Mouse (Mus musculus) kidney, postnatal 0 days (tissue): Measurements from ENCODE around the gene Papolb. TPM values are rescaled to one million over a fixed set of nuclear protein-coding genes. Genes with fewer than 3 reads are reported as not detected.

Experiments used
- ATAC-seq: fragments of 200-750 bp; cut with Nextera tagmentation; replicated peaks from 2 replicates; pipeline ENCODE4 v1.8.0; 2017; ENCODE audit warnings: low read depth, moderate number of reproducible peaks, moderate TSS enrichment, moderate library complexity; ENCODE audit not compliant: low FRiP score
- DNase-seq: peaks from one replicate; pipeline ENCODE4 v3.0.0-alpha.2; 2016; ENCODE audit warnings: low spot score
- H3K27ac ChIP-seq: fragments of 300-500 bp; sonication (generic); 2 replicates; pipeline ENCODE4 v1.5.1; 2014; ENCODE audit warnings: mild to moderate bottlenecking
- H3K27me3 ChIP-seq: fragments of 300-500 bp; sonication (generic); 2 replicates; pipeline ENCODE4 v1.6.1; 2014; ENCODE audit warnings: low read length, mixed read lengths; ENCODE audit not compliant: insufficient read depth
- H3K36me3 ChIP-seq: fragments of 300-500 bp; sonication (generic); 2 replicates; pipeline ENCODE4 v1.6.1; 2014; ENCODE audit warnings: low read length, mixed read lengths; ENCODE audit not compliant: insufficient read depth
- H3K4me1 ChIP-seq: fragments of 300-500 bp; sonication (generic); replicated peaks from 2 replicates; pipeline ENCODE4 v1.6.1; 2014; ENCODE audit warnings: antibody characterized with exemption, low read length, mixed read lengths; ENCODE audit not compliant: insufficient read depth
- H3K4me2 ChIP-seq: fragments of 300-500 bp; sonication (generic); 2 replicates; pipeline ENCODE4 v1.6.1; 2014; ENCODE audit warnings: mild to moderate bottlenecking, low read length, moderate library complexity, mixed read lengths
- H3K4me3 ChIP-seq: fragments of 300-500 bp; sonication (generic); replicated peaks from 2 replicates; pipeline ENCODE4 v1.5.1; 2014; ENCODE audit warnings: low read depth, low read length
- H3K9ac ChIP-seq: fragments of 300-500 bp; sonication (generic); 2 replicates; pipeline ENCODE4 v1.6.1; 2014; ENCODE audit warnings: low read depth, low read length
- H3K9me3 ChIP-seq: fragments of 300-500 bp; sonication (generic); replicated peaks from 2 replicates; pipeline ENCODE4 v1.6.1; 2016; ENCODE audit warnings: low read length, inconsistent platforms, mixed read lengths
- CTCF ChIP-seq: IDR thresholded peaks from 2 replicates; pipeline ENCODE4 v1.5.1; 2016; ENCODE audit warnings: antibody characterized with exemption, low read depth, mild to moderate bottlenecking, moderate library complexity
- WGBS: fragments of 180-500 bp; shearing (Covaris S2); extraction: QIAGEN DNeasy Blood & Tissue Kit; methylation state at CpG from one replicate; pipeline ENCODE4 v1.1.7; 2014; 5-methylcytosine and 5-hydroxymethylcytosine counted together
- polyA plus RNA-seq: library from polyadenylated mRNA; unstranded; fragments of >200 nt; fragmentation: Nextera tagmentation; extraction: Ambion mirVana; gene quantifications from 2 replicates; pipeline ENCODE4 v1.2.1, GENCODE M21; 2015

Gene Papolb
- polyA plus RNA-seq, 1 experiment from 2014 or later: 0.14 TPM

DNA sequence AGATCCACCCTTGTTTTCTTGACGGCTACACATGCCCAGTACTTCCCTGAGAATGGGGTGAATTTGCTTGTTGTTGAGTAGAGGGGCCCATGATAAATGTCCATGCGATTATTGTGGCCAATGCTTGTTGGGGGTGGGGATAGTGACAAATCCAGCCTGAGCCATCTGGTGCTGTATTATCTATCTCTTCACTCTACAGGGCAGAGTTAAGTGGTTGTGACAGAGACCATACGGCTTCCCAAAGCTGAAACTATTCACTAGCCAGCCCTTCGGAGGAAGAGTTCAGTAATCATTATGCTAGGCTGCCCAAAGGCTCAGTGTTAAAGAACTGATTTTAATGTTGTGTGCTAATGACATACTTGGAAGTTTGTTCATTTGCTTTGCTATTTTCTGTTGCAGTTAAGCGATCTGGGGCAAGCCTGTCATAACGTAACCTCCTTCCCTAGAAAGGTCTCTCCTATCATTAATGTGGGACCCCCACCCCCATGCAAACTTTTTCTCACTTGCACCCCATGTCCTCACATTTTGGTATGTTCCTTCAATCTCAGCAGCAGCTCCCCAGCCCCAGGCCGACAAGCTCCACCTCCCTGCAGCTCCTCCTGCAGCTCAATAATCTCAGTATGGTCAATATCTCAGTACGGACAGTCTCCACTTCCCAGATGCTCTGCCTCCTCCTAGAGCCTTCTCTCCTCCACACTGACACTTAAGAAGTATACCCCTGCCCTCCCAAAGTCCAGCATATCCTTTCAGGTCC, 5.0 kb downstream of the Papolb start:
- Histone ChIP-seq H3K27ac (no peak overlapping the region), H3K9ac (no peak overlapping the region), H3K27me3 (no peaks in the 10 kb centered on the region; the same call in 1 of the 2 replicates), H3K4me1 (no peaks in the 10 kb centered on the region), H3K9me3 (0 out of 2 replicates have a peak, but pooled peaks cover 3% of the 10 kb centered on the region), H3K4me3 (no peak overlapping the region), H3K36me3 (no peaks in the 10 kb centered on the region), H3K4me2 (no peak overlapping the region)
- ATAC-seq (no peak), DNase-seq (no peak)
- TF ChIP-seq CTCF: no peak
- WGBS: 66% methylated on average over 8 of the region's 8 CpGs

DNA sequence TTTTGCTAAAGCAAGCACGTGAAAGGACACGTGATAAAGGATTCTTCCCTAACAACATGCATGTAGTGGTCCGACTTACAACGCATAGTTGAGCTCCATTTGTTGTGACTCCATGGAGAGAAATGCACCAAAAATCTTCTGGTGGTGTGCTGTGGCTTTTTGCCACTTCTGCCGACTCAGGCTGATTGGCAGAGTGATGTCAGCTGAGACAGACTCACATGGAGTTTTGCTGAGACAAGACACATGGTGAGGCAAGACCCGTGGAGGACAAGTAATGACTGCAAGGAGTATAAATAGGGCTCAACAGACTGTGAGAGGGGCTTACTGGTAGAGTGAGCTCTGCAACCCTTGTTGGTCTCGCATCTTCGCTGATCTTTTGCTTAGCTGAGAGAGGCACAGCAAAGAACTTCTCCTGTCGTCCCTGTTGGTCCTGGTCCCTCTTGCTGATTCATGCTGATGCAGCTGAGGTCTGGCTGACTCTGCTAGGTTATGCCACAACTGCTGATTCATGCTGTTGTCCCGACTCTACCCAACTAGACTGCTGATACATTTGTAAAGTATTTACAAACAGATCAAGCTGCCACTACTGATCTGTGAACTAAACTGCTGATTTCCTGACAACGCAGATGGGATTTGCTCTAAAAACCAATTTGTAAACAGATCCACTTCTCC, 8.5 kb downstream of the Papolb start:
- Histone ChIP-seq H3K27me3 (no peaks in the 10 kb centered on the region), H3K9me3 (0 out of 2 replicates have a peak, but pooled peaks cover 3% of the 10 kb centered on the region), H3K4me1 (no peaks in the 10 kb centered on the region), H3K4me2 (no peak overlapping the region), H3K9ac (no peak overlapping the region), H3K36me3 (no peaks in the 10 kb centered on the region), H3K27ac (no peak overlapping the region), H3K4me3 (no peak overlapping the region)
- no peak for DNase-seq
- 85% methylated on average over 11 of the region's 11 CpGs for WGBS
- ATAC-seq: no peak
- no peak for TF ChIP-seq CTCF

DNA sequence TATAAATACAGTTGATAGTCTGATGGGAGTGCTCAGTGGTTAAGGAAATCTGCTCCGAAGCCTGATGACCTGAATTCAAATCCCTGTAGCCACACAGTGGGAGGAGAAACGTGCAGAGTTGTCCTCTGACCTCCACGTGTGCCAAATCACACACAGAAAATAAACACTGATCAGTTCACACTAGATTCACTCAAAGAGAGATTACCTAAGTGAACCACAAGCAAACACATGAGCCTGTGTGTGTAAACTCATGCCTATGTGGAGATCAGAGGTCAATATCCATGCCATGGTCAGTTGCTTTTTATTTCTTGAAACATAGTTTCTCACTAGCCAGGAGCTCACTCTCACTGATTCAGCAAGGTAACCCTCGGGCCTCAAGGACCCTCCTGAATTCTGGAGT, 9.5 kb downstream of the Papolb start:
- TF ChIP-seq CTCF: no peak
- Histone ChIP-seq H3K36me3 (no peaks in the 10 kb centered on the region), H3K4me1 (no peaks in the 10 kb centered on the region), H3K4me3 (no peak overlapping the region), H3K27ac (no peak overlapping the region), H3K9me3 (0 out of 2 replicates have a peak, but pooled peaks cover 3% of the 10 kb centered on the region), H3K9ac (no peak overlapping the region), H3K27me3 (no peaks in the 10 kb centered on the region), H3K4me2 (no peak overlapping the region)
- DNase-seq (no peak), ATAC-seq (no peak)
- WGBS: 68% methylated on average over 4 of the region's 4 CpGs

DNA sequence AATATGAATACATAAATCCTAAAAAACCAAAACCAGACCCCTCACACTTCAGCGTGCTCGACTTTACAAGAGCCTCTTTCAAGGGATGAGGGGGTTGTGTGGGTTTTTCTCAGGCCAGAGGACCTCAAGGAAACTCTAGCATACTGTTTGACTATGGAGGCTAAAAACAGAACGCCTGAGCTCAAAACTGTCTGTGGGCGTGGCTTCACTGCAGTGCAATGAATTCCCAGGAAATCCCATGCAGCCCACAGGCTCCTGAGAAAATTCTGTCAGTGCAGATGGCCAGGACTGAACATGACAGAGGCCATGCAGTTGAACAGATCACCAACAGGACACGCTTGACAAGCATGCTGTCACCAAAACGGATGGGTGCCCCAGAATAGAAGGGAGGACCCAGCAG, 10.9 kb downstream of the Papolb start:
- H3K4me2 ChIP-seq: no peak overlapping the region
- no peak overlapping the region for H3K4me3 ChIP-seq
- 51% methylated on average over 6 of the region's 6 CpGs for WGBS
- DNase-seq: no peak
- no peak overlapping the region for H3K9ac ChIP-seq
- no peaks in the 10 kb centered on the region for H3K36me3 ChIP-seq
- H3K27ac ChIP-seq: no peak overlapping the region
- 0 out of 2 replicates have a peak, but pooled peaks cover 3% of the 10 kb centered on the region for H3K9me3 ChIP-seq
- TF ChIP-seq CTCF: no peak
- H3K27me3 ChIP-seq: no peaks in the 10 kb centered on the region
- no peaks in the 10 kb centered on the region for H3K4me1 ChIP-seq
- no peak for ATAC-seq

DNA sequence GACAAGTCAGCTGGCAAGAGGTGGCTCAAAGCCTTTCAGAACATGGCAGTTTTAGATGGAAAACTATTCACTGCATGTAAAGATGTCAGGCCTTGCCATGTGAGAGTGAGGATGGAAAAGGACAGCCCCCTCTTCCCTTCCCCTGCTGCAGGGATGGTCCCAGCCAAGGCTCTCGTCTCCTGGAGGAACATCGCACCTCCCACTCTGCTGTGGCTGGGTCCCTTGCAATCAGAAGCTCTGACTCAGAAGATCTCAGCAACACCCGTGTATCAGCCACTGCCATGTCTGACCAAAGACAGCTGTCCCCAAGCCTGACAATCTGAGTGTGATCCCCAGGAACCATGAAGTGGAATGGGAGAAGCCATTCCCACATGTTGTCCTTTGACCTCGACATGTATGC, 17.8 kb downstream of the Papolb start:
- WGBS: 82% methylated on average over 4 of the region's 4 CpGs
- H3K4me1 ChIP-seq: peaks cover 5% of the 10 kb centered on the region; the same call in 1 of the 2 replicates
- TF ChIP-seq CTCF: no peak

DNA sequence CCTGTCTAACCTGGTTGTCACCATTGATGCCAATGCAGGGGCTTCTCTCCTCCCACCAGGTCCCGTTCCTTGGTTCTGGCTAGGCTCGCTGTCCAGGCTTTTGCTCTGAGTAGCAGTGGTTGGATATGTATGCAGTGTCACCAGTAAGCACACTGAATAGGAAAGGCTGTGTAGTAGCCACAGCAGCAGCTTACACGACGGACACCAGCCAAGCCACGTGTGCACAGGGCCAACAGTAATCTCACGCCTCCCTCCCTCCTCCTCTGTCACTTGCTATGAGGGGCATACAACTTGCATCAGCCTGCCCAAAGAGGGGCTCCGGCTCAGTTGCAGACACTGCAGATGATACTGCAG, 19.8 kb downstream of the Papolb start:
- Histone ChIP-seq H3K9me3 (no peaks in the 10 kb centered on the region), H3K4me2 (no peak overlapping the region), H3K27ac (no peak overlapping the region), H3K4me3 (no peak overlapping the region), H3K27me3 (no peaks in the 10 kb centered on the region), H3K4me1 (peaks cover 5% of the 10 kb centered on the region; the same call in 1 of the 2 replicates), H3K9ac (no peak overlapping the region), H3K36me3 (no peaks in the 10 kb centered on the region)
- 69% methylated on average over 7 of the region's 7 CpGs for WGBS
- no peak for ATAC-seq
- DNase-seq: no peak
- TF ChIP-seq CTCF: no peak

More for the DNA sequence above, 17.8 kb downstream of the Papolb start:
- H3K9me3 ChIP-seq: no peaks in the 10 kb centered on the region
- H3K9ac ChIP-seq: no peak overlapping the region
- DNase-seq: no peak
- H3K27ac ChIP-seq: no peak overlapping the region
- no peak overlapping the region for H3K4me2 ChIP-seq
- no peaks in the 10 kb centered on the region for H3K27me3 ChIP-seq
- ATAC-seq: no peak
- no peak overlapping the region for H3K4me3 ChIP-seq
- H3K36me3 ChIP-seq: no peaks in the 10 kb centered on the region
